Mouse (Mus musculus) liver, embryonic 14.5 days (tissue): ENCODE results near the gene D8Ertd738e.
"Not testable (repeated sequence)": the region's sequence is repeated elsewhere in the genome, so short reads cannot be mapped to it uniquely, and the experiment has no call there.

Experiments used
- CTCF ChIP-seq: IDR thresholded peaks from 2 replicates; pipeline ENCODE4 v1.5.1; 2016; ENCODE audit warnings: antibody characterized with exemption, low read depth, control low read depth
- EP300 ChIP-seq: IDR thresholded peaks from 2 replicates; pipeline ENCODE4 v1.6.1; 2016; ENCODE audit warnings: antibody characterized with exemption, low read depth

GRCm38 (mm10) chr8:84285665-84286064 is 36.1 kb upstream of the D8Ertd738e start:
- TF ChIP-seq CTCF: peak; percentile 67
- TF ChIP-seq EP300: not testable (repeated sequence)
